Mouse (Mus musculus): ENCODE data around the gene Upk2.
"Not testable (repeated sequence)": the region's sequence is repeated elsewhere in the genome, so short reads cannot be mapped to it uniquely, and the experiment has no call there.

Gene Upk2

GRCm38 (mm10) chr9:44468224-44468623 lies 13.4 kb upstream of the Upk2 start:
- DNase-seq (ENCODE audit: low spot score) = no peak

- DNase-seq (ENCODE audit: low spot score) = no peak
Observed at GRCm38 (mm10) chr9:44461950-44462349, 7.2 kb upstream of the Upk2 start.

DNA sequence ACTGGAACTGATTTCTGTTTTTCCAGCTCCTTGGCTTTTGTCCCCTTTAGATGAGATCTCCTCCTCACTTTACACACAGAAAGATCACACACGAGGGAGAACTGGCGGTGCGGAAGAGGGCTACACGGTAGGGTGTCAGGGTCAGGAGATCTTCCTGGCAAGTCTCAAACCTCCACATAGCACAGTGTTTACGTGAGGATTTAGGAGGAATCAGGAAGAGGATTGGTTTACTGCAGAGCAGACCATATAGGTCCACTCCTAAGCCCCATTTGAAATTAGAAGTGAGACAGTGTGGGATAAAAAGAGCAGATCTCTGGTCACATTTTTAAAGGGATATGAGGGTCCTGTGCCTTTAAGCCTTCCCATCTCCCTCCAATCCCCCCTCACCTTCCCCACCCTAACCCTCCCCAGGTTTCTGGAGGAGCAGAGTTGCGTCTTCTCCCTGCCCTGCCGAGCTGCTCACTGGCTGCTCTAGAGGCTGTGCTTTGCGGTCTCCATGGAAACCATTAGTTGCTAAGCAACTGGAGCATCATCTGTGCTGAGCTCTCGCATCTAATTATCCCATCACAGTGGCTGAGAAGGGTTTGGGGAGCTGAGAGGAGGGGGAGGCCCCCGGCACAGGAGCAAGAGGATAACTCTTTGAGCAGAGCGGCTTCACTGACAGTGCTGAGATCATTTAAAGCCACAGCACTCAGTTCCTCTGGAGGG lies 2.4 kb upstream of the Upk2 start:
- no peak for DNase-seq (ENCODE audit: low spot score)

- DNase-seq (ENCODE audit: low spot score) = peak; percentile 69
Observed at GRCm38 (mm10) chr9:44454132-44454890, 465 bp downstream of the Upk2 start.

GRCm38 (mm10) chr9:44450387-44450786 lies 4.4 kb downstream of the Upk2 start:
- no peak for DNase-seq (ENCODE audit: low spot score)

- not testable (repeated sequence) for DNase-seq (ENCODE audit: low spot score)
Observed at GRCm38 (mm10) chr9:44444402-44445025, 10.3 kb downstream of the Upk2 start.

GRCm38 (mm10) chr9:44440961-44441360 lies 13.8 kb downstream of the Upk2 start, which contains the start of gene Foxr1:
Gene Foxr1 (minus strand): TSS chr9:44441136.
- no peak for DNase-seq (ENCODE audit: low spot score)

DNA sequence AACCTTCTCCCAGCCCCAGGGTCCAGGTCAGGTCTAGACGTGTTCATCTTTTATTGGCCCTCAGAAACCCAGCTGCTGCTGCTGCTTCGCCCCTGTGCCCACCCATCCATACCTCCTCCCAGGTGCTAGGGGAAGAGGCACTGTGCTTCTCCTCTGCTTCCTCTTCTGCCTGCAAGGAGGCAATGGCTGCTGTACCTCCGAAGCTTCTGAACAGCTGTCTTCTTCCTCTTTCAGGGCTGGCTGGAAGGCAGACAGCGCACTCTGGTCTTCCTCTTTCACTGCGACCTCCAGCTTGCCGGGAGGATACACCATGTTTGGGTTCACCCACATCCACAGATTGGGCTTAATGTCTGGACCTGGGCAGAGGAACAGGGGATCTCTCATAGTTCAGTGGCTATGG lies 19.0 kb downstream of the Upk2 start:
- no peak for DNase-seq (ENCODE audit: low spot score)

GRCm38 (mm10) chr9:44432577-44433185 lies 22.1 kb downstream of the Upk2 start:
- DNase-seq (ENCODE audit: low spot score) = no peak

- DNase-seq (ENCODE audit: low spot score) = no peak
Observed at GRCm38 (mm10) chr9:44423576-44423975, 31.2 kb downstream of the Upk2 start.

DNA sequence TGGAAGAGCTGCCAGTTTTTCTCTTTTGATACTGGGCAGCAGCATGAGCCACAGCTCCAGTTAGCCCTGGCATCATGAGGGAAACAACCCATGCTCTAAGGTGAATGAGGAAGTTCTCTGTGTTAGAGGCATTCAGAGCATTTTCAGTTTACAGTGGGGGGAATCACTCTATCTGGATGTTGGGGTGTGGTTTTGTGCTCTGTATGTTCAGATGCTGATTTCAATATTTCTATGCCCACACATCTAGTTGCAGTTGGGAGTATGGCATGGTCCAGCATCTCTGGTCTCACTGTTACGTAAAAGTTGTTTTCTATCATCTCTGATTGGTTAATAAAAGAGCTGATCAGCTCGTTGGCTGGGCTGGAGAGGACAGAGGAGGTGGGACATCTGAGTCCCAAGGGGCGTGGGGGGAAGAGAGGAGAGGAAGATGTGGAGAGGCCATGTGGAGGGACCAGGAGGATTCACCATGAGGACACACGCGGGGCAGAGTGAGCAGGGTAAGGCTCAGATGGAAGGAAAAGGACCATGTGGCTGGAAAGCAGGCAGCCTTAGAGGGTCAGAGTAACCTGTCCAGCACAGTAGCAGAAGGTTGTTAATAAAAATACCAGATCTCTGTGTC lies 34.4 kb downstream of the Upk2 start:
- no peak for DNase-seq (ENCODE audit: low spot score)

DNA sequence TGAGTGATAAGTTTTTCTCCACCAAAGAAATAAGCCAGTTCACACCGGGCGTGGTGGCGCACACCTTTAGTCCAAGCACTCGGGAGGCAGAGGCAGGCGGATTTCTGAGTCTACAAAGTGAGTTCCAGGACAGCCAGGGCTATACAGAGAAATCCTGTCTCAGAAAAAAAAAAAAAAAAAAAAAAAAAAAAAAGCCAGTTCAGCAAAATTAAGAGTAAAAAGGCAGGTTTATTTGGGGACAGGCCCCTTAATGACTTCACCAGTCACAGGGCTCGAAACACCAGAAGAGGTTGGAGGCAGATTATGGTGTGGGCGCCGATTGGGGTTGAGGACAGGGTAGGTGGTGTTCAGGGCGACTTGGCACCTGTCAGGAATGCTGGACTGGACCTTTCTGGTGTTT lies 35.0 kb downstream of the Upk2 start:
- DNase-seq (ENCODE audit: low spot score) = not testable (repeated sequence)

GRCm38 (mm10) chr9:44418519-44419385 lies 36.0 kb downstream of the Upk2 start, which contains the start of gene Ccdc84:
Gene Ccdc84 (minus strand): TSS chr9:44418569.
- DNase-seq (ENCODE audit: low spot score) = no peak

GRCm38 (mm10) chr9:44417892-44418363 lies 36.8 kb downstream of the Upk2 start:
- peak; percentile 86 for DNase-seq (ENCODE audit: low spot score)

GRCm38 (mm10) chr9:44417156-44417891 lies 37.5 kb downstream of the Upk2 start:
- DNase-seq (ENCODE audit: low spot score) = no peak

DNA sequence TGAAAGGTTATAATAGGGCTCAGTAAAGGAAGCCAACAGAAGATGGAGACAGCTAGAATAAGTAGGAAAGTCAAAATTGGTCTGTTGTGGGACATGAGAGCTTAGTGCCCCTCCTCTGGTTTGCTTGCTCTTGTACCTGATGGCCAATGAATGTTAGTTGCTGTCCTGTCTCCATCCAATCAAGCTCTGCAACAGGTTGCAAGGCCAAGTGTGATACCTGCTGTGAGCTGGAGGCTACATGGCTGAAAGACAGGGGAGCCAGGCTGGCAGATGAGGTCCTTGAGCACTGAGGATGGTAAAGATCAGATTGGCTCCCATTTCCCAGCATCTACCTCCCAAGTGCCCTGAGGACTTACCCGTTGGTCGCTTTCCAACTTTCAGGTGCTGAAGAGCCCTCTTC lies 42.0 kb downstream of the Upk2 start:
- no peak for DNase-seq (ENCODE audit: low spot score)

GRCm38 (mm10) chr9:44412306-44412705 lies 42.5 kb downstream of the Upk2 start:
- DNase-seq (ENCODE audit: low spot score) = no peak

GRCm38 (mm10) chr9:44411601-44412130 lies 43.1 kb downstream of the Upk2 start:
- DNase-seq (ENCODE audit: low spot score) = no peak

DNA sequence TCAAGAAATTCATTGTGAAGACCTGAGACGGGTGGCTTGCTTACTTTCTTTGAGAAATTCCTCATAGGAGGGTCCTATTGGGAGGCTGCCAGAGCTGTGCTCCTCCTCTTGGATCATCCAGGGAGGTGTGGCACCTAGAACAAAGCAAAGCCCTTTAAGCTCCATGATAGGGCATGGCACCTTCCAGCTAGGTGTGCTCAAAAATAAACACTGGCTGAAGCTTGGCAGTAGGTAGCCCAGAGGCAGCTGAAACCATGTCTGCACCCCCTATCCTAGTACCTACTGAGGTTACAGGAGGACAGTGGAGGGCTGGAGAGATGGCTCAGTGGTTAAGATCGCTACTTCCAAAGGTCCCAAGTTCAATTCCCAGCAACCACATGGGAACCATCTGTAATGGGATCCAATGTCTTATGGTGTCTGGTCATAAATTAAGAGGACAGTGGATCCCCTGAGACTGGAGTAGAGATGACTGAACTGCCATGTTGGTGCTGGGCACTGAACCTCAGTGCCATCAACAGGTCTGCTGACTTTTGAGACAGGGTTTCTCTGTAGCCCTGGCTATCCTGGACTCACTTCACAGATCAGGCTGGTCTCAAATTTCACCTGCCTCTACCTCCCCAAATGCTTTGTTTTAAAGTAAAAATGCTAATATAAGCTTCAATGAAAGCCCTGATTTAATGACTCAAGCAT lies 44.0 kb downstream of the Upk2 start:
- DNase-seq (ENCODE audit: low spot score) = no peak

Measured in urinary bladder, postnatal 10 days (tissue).